Mouse (Mus musculus) megakaryocyte progenitor cell, adult 5-6 weeks (primary cell): ENCODE results near the gene Cacna1f. TPM values are rescaled to one million over a fixed set of nuclear protein-coding genes. Genes with fewer than 3 reads are reported as not detected.

Experiments used
- ATAC-seq: replicated peaks from 2 replicates; pipeline ENCODE4 v1.8.0; 2016; ENCODE audit warnings: mild to moderate bottlenecking, moderate TSS enrichment, inconsistent platforms; ENCODE audit not compliant: poor library complexity
- total RNA-seq, 2 experiments: library from RNA; stranded (forward) in 1 of 2; stranded (reverse) in 1 of 2; fragments of 157-497, 149-512 nt in 1 of 2; fragments of 200-1000 nt in 1 of 2; gene quantifications; 2 replicates each; pipeline versions ENCODE4 v1.2.3 to v1.2.4; 2015 to 2017

Cacna1f gene
- total RNA-seq (2015) (0.24 and 0.47 TPM in 2 replicates), total RNA-seq (2017) (0.10 and 0.29 TPM in 2 replicates)

GRCm38 (mm10) chrX:7606783-7607182, at the start of gene Cacna1f:
TSS of gene Cacna1f (plus strand) at chrX:7607083.
- ATAC-seq, result no peak

DNA sequence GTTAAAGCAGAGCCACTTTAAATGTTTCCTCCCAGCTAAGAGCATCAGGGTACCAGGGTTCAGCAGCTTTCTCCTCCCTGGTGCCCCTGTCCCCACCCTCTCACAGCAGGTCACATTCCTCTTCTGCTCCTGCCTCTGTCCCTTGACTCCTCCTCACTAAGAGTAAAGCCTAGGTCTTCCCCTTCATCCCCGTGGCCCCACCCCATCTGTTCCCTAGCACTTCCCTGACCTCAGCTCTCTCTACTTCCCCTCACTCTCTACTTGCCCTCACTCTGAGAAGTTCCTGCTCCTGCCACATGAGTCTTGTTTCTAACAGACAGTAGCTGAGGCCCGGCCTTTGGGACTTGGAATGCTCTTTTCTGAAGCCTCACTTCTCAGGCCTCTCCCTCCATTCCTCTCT, 43.8 kb upstream of the Cacna1f start:
- ATAC-seq, result peak; percentile 86

GRCm38 (mm10) chrX:7566352-7566751, 40.5 kb upstream of the Cacna1f start:
- ATAC-seq, result 0 out of 2 replicates have a peak, but pooled peaks have one; percentile 26

GRCm38 (mm10) chrX:7567491-7567890, 39.4 kb upstream of the Cacna1f start:
- ATAC-seq, result no peak

- no peak for ATAC-seq
These were observed 36.3 kb upstream of the Cacna1f start for GRCm38 (mm10) chrX:7570481-7571175.

- ATAC-seq, result no peak
These were observed 35.2 kb upstream of the Cacna1f start for GRCm38 (mm10) chrX:7571565-7572136.

DNA sequence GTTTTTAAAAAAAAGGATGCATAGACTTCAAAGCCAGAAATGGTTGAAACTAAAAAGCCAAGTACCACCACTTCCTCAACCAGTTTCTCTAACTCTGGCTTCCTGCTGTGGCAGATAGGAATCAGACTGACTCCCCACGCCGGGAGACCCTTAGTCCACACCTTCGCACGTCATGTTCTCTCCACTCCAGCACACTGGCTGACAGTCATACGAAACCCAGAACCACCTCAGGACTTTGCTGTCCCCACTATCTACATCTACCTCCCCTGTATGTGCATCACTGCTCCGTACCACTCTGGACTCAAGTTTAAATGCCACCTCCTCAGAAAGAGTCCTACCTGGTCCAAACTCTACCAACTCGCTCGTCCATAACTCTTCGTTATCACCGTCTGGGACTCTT, 34.4 kb upstream of the Cacna1f start:
- ATAC-seq, result no peak

- no peak for ATAC-seq
These were observed 33.5 kb upstream of the Cacna1f start, which contains the start of gene Foxp3 for GRCm38 (mm10) chrX:7573176-7574086. TSS of gene Foxp3 (plus strand) at chrX:7573644.

DNA sequence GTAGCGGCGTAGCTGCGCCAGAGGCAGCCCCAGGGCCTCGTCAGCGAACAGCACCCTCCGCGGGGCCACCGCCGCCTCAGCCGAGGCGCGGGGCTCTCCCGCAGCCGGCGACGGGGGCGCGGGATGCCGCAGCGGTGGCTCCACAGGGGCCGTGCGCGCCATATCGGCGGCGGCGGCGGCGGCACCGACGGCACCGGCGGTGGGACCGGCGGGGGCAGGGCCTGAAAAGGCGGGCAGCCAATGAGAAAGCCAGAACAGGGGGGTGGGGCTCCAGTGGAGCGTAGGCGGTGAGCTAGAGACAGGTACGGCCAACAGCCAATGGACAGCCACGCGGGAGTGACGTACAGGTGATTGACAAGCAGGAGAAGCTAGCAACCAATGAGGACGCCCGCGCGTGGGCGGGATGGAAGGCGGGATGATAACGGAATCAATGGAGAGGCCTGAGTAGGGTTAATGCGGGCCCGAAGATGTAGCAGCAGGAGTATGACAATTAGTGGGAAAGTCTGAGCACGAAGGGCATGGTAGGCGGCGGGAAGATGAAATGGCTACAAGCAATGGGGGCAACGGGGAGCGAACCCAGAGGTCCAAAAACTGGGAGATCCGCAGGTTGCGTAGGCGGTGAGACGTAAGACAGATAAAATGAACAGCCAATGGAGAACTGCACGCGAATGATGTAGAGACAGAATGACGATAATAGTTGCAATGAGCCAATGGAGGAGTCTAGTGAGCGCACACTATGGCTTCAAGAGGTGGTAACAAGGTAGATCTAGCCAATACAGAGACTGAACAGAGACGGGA, 32.6 kb upstream of the Cacna1f start, which contains the start of gene Ppp1r3f:
TSS of gene Ppp1r3f (minus strand) at position 197 of the 798 bp plus-strand sequence.
- ATAC-seq, result peak; percentile 96

DNA sequence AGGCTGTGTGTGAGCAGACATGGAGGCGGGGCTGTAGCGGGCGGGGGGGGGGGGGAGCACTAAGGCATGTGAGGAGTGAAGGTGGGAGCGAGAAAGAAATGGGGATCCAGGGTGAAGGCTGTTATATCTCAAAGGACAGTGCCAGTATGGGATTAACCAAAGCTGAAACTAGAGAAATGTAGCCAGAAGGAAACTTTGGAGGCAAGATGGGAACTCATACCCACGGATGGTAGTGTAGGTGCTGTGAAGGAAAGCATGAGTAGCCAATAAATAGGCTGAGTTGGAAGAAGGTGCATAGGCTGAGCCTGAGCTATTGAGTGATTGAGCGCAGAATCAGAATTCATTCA, 32.0 kb upstream of the Cacna1f start:
- no peak for ATAC-seq

GRCm38 (mm10) chrX:7581151-7581550, 25.7 kb upstream of the Cacna1f start:
- ATAC-seq, result no peak

GRCm38 (mm10) chrX:7583881-7584280, 23.0 kb upstream of the Cacna1f start:
- no peak for ATAC-seq

DNA sequence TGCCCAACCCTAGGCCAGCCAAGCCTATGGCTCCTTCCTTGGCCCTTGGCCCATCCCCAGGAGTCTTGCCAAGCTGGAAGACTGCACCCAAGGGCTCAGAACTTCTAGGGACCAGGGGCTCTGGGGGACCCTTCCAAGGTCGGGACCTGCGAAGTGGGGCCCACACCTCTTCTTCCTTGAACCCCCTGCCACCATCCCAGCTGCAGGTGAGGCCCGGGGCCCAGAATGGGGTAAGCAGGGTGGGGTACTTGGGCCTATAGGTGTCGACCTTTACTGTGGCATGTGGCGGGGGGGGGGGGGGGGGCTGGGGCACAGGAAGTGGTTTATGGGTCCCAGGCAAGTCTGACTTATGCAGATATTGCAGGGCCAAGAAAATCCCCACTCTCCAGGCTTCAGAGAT, 20.5 kb upstream of the Cacna1f start:
- ATAC-seq, result no peak

- ATAC-seq, result no peak
These were observed 11.5 kb upstream of the Cacna1f start for GRCm38 (mm10) chrX:7595371-7595770.

GRCm38 (mm10) chrX:7604004-7604403, 2.9 kb upstream of the Cacna1f start:
- ATAC-seq, result peak; percentile 47

DNA sequence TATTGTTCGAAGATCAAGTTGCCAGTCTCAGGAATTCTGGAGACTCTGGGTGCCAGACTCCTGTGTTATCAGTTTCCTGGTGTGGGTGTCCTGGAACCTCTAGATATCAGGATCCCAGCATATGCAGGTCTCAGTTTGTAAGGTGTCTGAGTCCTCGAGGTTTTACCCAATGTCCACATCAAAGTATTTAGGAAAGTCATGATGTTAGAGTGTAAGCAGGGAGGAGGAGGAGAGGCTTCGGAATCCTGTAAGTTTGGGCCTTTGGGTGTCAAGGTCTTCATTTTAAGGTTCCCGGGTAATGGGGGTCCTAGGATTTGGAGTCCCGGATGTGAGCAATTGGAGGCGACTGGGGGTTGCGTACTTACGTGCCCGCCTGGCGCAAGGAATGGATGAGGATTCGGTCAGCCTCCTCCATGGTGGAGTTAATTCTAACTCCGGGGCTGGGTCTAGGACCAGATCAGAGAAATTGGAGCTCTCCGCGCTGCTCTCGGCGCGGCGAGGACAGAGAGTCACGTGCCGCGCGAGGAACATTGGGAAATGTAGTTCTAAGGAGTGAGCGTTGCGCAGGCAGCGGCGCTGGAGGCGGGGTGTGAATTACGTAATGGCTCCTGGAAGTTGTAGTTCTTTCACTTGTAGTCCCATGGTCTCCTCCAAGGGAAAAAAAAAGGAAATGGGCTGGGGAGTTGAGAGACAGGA, 1.9 kb upstream of the Cacna1f start, which contains the start of gene Ccdc22:
TSS of gene Ccdc22 (minus strand) at position 639 of the 696 bp plus-strand sequence.
- peak; percentile 99 for ATAC-seq

GRCm38 (mm10) chrX:7605575-7605941, 1.3 kb upstream of the Cacna1f start:
- 0 out of 2 replicates have a peak, but pooled peaks have one; percentile 11 for ATAC-seq

- no peak for ATAC-seq
These were observed 3.2 kb downstream of the Cacna1f start for GRCm38 (mm10) chrX:7610035-7610434.

DNA sequence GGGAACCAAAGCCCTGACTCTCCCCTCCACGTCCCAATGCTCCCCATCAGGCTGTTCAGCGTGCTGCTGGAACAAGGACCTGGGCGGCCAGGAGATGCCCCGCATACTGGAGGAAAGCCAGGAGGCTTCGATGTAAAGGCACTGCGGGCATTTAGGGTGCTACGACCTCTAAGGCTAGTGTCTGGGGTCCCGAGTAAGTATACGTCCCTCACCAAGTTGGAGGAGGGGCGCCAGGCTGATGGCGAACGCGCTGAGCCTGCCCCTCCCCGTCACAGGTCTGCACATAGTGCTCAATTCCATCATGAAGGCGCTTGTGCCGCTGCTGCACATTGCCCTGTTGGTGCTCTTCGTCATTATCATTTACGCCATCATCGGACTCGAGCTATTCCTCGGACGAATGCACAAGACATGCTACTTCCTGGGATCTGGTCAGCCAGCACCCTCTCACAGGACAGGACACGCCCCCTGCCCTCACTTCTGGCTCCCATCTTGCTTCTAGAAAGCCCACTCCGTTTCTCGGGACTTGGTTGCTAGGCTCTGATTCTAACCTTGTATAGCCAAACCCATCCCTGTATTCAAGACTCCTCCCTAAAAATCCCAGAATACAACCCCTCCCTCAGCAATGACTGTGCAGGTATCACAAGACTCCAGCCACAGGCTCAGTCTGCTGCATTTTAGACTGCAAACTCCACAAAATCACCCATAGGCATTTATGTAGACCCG, 3.8 kb downstream of the Cacna1f start:
- ATAC-seq, result no peak
